Mouse (Mus musculus) forebrain, embryonic 10.5 days (tissue): ENCODE results near the gene Ptges. TPM values are rescaled to one million over a fixed set of nuclear protein-coding genes. Genes with fewer than 3 reads are reported as not detected.

Source experiments
- DNase-seq: peaks from one replicate; pipeline ENCODE4 v3.0.0-alpha.2; 2017; ENCODE audit warnings: low spot score; ENCODE audit errors: extremely low spot score
- H3K27ac ChIP-seq: fragments of 300-500 bp; sonication (generic); 2 replicates; pipeline ENCODE4 v1.5.1; 2016; ENCODE audit warnings: mild to moderate bottlenecking
- H3K27me3 ChIP-seq: fragments of 300-500 bp; sonication (generic); 2 replicates; pipeline ENCODE4 v1.6.1; 2016; ENCODE audit warnings: mild to moderate bottlenecking; ENCODE audit not compliant: poor library complexity, severe bottlenecking
- H3K36me3 ChIP-seq: fragments of 300-500 bp; sonication (generic); replicated peaks from 2 replicates; pipeline ENCODE4 v1.6.1; 2016; ENCODE audit warnings: mild to moderate bottlenecking, moderate library complexity
- H3K4me1 ChIP-seq: fragments of 300-500 bp; sonication (generic); 2 replicates; pipeline ENCODE4 v1.6.1; 2016
- H3K4me3 ChIP-seq: fragments of 300-500 bp; sonication (generic); 2 replicates; pipeline ENCODE4 v1.5.1; 2016; ENCODE audit warnings: mild to moderate bottlenecking, moderate library complexity
- H3K9me3 ChIP-seq: fragments of 300-500 bp; sonication (generic); 2 replicates; pipeline ENCODE4 v1.6.1; 2016; ENCODE audit warnings: mild to moderate bottlenecking, moderate library complexity
- WGBS: fragments of 180-500 bp; shearing (Covaris S2); methylation state at CpG from one replicate; pipeline ENCODE4 v1.1.7; 2016; 5-methylcytosine and 5-hydroxymethylcytosine counted together
- polyA plus RNA-seq: library from polyadenylated mRNA; unstranded; fragments of >200 nt; fragmentation: Nextera tagmentation; extraction: Ambion mirVana; gene quantifications from 2 replicates; pipeline ENCODE4 v1.2.1, GENCODE M21; 2016

Gene Ptges
- 5.1 and 7.3 TPM in 2 replicates for polyA plus RNA-seq

GRCm38 (mm10) chr2:30929483-30930045 lies at the start of gene Ptges:
Ptges (minus strand) TSS chr2:30929863.
- Histone ChIP-seq H3K4me1 (peaks cover 35% of the 10 kb centered on the region), H3K27ac (peak within 1 kb of the TSS; percentile 11; the same call in 1 of the 2 replicates), H3K27me3 (peaks cover 13% of the 10 kb centered on the region), H3K36me3 (no peaks in the 10 kb centered on the region), H3K4me3 (peak within 1 kb of the TSS; percentile 45), H3K9me3 (no peaks in the 10 kb centered on the region)
- 2% methylated on average over 23 of the region's 23 CpGs for WGBS
- peak; percentile 70 for DNase-seq

- H3K4me1 ChIP-seq = peaks cover 24% of the 10 kb centered on the region
- H3K27me3 ChIP-seq = no peaks in the 10 kb centered on the region
- WGBS = 2% methylated on average over 59 of the region's 59 CpGs
- H3K9me3 ChIP-seq = no peaks in the 10 kb centered on the region
- H3K4me3 ChIP-seq = peak within 1 kb of the TSS; percentile 99
- H3K27ac ChIP-seq = peak within 1 kb of the TSS; percentile 93
- H3K36me3 ChIP-seq = peaks cover 58% of the 10 kb centered on the region
- peak; percentile 91 for DNase-seq
Observed at GRCm38 (mm10) chr2:30967352-30968327, 38.0 kb upstream of the Ptges start, which contains the start of gene Tor1a. Tor1a (minus strand) TSS chr2:30967933.

- peak overlapping the region; percentile 99 for H3K4me3 ChIP-seq
- H3K27ac ChIP-seq = peak overlapping the region; percentile 93
- H3K36me3 ChIP-seq = peaks cover 61% of the 10 kb centered on the region
- 27% methylated on average over 16 of the region's 16 CpGs for WGBS
- no peak for DNase-seq
- no peaks in the 10 kb centered on the region for H3K9me3 ChIP-seq
- H3K27me3 ChIP-seq = no peaks in the 10 kb centered on the region
- H3K4me1 ChIP-seq = peaks cover 24% of the 10 kb centered on the region
Observed at GRCm38 (mm10) chr2:30966826-30967225, 37.2 kb upstream of the Ptges start.

GRCm38 (mm10) chr2:30965627-30966026 lies 36.0 kb upstream of the Ptges start:
- H3K9me3 ChIP-seq = no peaks in the 10 kb centered on the region
- H3K4me3 ChIP-seq = peak overlapping the region; percentile 99; the same call in 1 of the 2 replicates
- peaks cover 24% of the 10 kb centered on the region for H3K4me1 ChIP-seq
- WGBS = 96% methylated on average over 8 of the region's 8 CpGs
- H3K36me3 ChIP-seq = peaks cover 65% of the 10 kb centered on the region
- DNase-seq = no peak
- no peak overlapping the region for H3K27ac ChIP-seq
- no peaks in the 10 kb centered on the region for H3K27me3 ChIP-seq

GRCm38 (mm10) chr2:30962570-30963254 lies 33.0 kb upstream of the Ptges start:
- Histone ChIP-seq H3K27ac (no peak overlapping the region), H3K4me1 (peaks cover 24% of the 10 kb centered on the region), H3K9me3 (no peaks in the 10 kb centered on the region), H3K36me3 (peaks cover 89% of the 10 kb centered on the region), H3K27me3 (no peaks in the 10 kb centered on the region), H3K4me3 (no peak overlapping the region)
- 93% methylated on average over 11 of the region's 11 CpGs for WGBS
- no peak for DNase-seq

GRCm38 (mm10) chr2:30959856-30960255 lies 30.2 kb upstream of the Ptges start:
- no peak for DNase-seq
- Histone ChIP-seq H3K36me3 (peaks cover 100% of the 10 kb centered on the region), H3K27ac (no peak overlapping the region), H3K4me1 (peaks cover 11% of the 10 kb centered on the region), H3K27me3 (no peaks in the 10 kb centered on the region), H3K4me3 (no peak overlapping the region), H3K9me3 (no peaks in the 10 kb centered on the region)
- WGBS = 61% methylated on average over 5 of the region's 5 CpGs

- Histone ChIP-seq H3K36me3 (peaks cover 96% of the 10 kb centered on the region), H3K27ac (no peak overlapping the region), H3K27me3 (no peaks in the 10 kb centered on the region), H3K4me3 (no peak overlapping the region), H3K9me3 (no peaks in the 10 kb centered on the region), H3K4me1 (peaks cover 22% of the 10 kb centered on the region)
- WGBS = 93% methylated on average over 14 of the region's 14 CpGs
- no peak for DNase-seq
Observed at GRCm38 (mm10) chr2:30958726-30959125, 29.1 kb upstream of the Ptges start.

- Histone ChIP-seq H3K27me3 (no peaks in the 10 kb centered on the region), H3K36me3 (peaks cover 84% of the 10 kb centered on the region)
- DNase-seq = no peak
Observed at GRCm38 (mm10) chr2:30957511-30957910, 27.8 kb upstream of the Ptges start.

GRCm38 (mm10) chr2:30954797-30955196 lies 25.1 kb upstream of the Ptges start:
- H3K4me1 ChIP-seq = peaks cover 37% of the 10 kb centered on the region
- H3K27ac ChIP-seq = no peak overlapping the region
- peaks cover 57% of the 10 kb centered on the region for H3K36me3 ChIP-seq
- H3K9me3 ChIP-seq = no peaks in the 10 kb centered on the region
- peak overlapping the region; percentile 98 for H3K4me3 ChIP-seq
- WGBS = 80% methylated on average over 6 of the region's 6 CpGs
- H3K27me3 ChIP-seq = no peaks in the 10 kb centered on the region
- no peak for DNase-seq

More at GRCm38 (mm10) chr2:30957511-30957910, 27.8 kb upstream of the Ptges start:
- no peaks in the 10 kb centered on the region for H3K9me3 ChIP-seq
- H3K4me1 ChIP-seq = peaks cover 34% of the 10 kb centered on the region
- WGBS = 93% methylated on average over 4 of the region's 4 CpGs
- no peak overlapping the region for H3K27ac ChIP-seq
- H3K4me3 ChIP-seq = no peak overlapping the region

GRCm38 (mm10) chr2:30952824-30953490 lies 23.3 kb upstream of the Ptges start, which contains the start of gene Tor1b:
Tor1b (plus strand) TSS chr2:30952959.
- peak; percentile 91 for DNase-seq
- H3K4me1 ChIP-seq = peaks cover 37% of the 10 kb centered on the region
- no peaks in the 10 kb centered on the region for H3K9me3 ChIP-seq
- peak within 1 kb of the TSS; percentile 98 for H3K4me3 ChIP-seq
- peaks cover 39% of the 10 kb centered on the region for H3K36me3 ChIP-seq
- under 1% methylated on average over 60 of the region's 60 CpGs for WGBS
- peak within 1 kb of the TSS; percentile 95 for H3K27ac ChIP-seq
- no peaks in the 10 kb centered on the region for H3K27me3 ChIP-seq

- DNase-seq = no peak
- H3K27me3 ChIP-seq = no peaks in the 10 kb centered on the region
- peak overlapping the region; percentile 98 for H3K4me3 ChIP-seq
- peaks cover 34% of the 10 kb centered on the region for H3K36me3 ChIP-seq
- H3K27ac ChIP-seq = peak overlapping the region; percentile 95
- 32% methylated on average over 5 of the region's 5 CpGs for WGBS
- H3K9me3 ChIP-seq = no peaks in the 10 kb centered on the region
- H3K4me1 ChIP-seq = peaks cover 37% of the 10 kb centered on the region
Observed at GRCm38 (mm10) chr2:30952457-30952823, 22.8 kb upstream of the Ptges start.

- H3K4me1 ChIP-seq = peaks cover 3% of the 10 kb centered on the region; the same call in 1 of the 2 replicates
- H3K4me3 ChIP-seq = peak overlapping the region; percentile 34
- H3K27me3 ChIP-seq = no peaks in the 10 kb centered on the region
- 34% methylated on average over 16 of the region's 16 CpGs for WGBS
- no peaks in the 10 kb centered on the region for H3K9me3 ChIP-seq
- DNase-seq = peak; percentile 68
- no peaks in the 10 kb centered on the region for H3K36me3 ChIP-seq
- H3K27ac ChIP-seq = no peak overlapping the region
Observed at GRCm38 (mm10) chr2:30942603-30943011, 12.9 kb upstream of the Ptges start.
